ENCODE assay signal across 13 mouse cellular contexts in genomic region chr10:93695043-93695791, GRCm38 (mm10). TPM values are rescaled to one million over a fixed set of nuclear protein-coding genes. Genes with fewer than 3 reads are reported as not detected.
DNase-seq lines count a peak whose midpoint lies in the region; ATAC-seq and TF ChIP-seq lines count a peak whose summit lies in the region.
"Had no signal": no experiment of that assay in that cellular context is flagged by ENCODE, and none has a peak within 500 bp of the region (broad histone marks: within the 10 kb centered on the region; RNA-seq: fewer than 3 reads in every experiment).

No protein-coding gene starts in this region.

- no peaks in the 10 kb centered on the region for H3K27me3 ChIP-seq in lung, postnatal 0 days (replicated peaks; ENCODE audit: insufficient read depth, low read length)
- H3K27me3 ChIP-seq in forebrain, embryonic 13.5 days: no peaks in the 10 kb centered on the region
- no peaks in the 10 kb centered on the region for H3K27me3 ChIP-seq in hindbrain, embryonic 15.5 days
- no peaks in the 10 kb centered on the region for H3K27me3 ChIP-seq in midbrain, postnatal 0 days (ENCODE audit: insufficient read depth, low read length)
- H3K27me3 ChIP-seq: CH12.LX; liver, embryonic 12.5 days; stomach, embryonic 15.5 days had no signal

- 48% methylated on average over 21 of the region's 21 CpGs for WGBS in lung, postnatal 0 days
- 29% methylated on average over 21 of the region's 21 CpGs for WGBS in forebrain, embryonic 13.5 days
- 44% methylated on average over 21 of the region's 21 CpGs for WGBS in hindbrain, embryonic 15.5 days
- 48% methylated on average over 21 of the region's 21 CpGs for WGBS in midbrain, postnatal 0 days

- H3K9ac ChIP-seq in lung, postnatal 0 days (replicated peaks; ENCODE audit: low read depth): no peak overlapping the region
- H3K9ac ChIP-seq in forebrain, embryonic 13.5 days: no peak overlapping the region
- no peak overlapping the region for H3K9ac ChIP-seq in hindbrain, embryonic 15.5 days
- no peak overlapping the region for H3K9ac ChIP-seq in midbrain, postnatal 0 days (replicated peaks; ENCODE audit: low read length, poor library complexity, severe bottlenecking)
- H3K9ac ChIP-seq: liver, embryonic 12.5 days; stomach, embryonic 15.5 days had no signal

- H3K27ac ChIP-seq in lung, postnatal 0 days (ENCODE audit: low read length): peak overlapping the region; percentile 22; the same call in 1 of the 2 replicates
- peak overlapping the region; percentile 65 for H3K27ac ChIP-seq in forebrain, embryonic 13.5 days
- no peak overlapping the region for H3K27ac ChIP-seq in hindbrain, embryonic 15.5 days (replicated peaks)
- no peak overlapping the region for H3K27ac ChIP-seq in midbrain, postnatal 0 days (ENCODE audit: low read depth, low read length)
- H3K27ac ChIP-seq: stomach, embryonic 15.5 days had no signal

- H3K4me2 ChIP-seq in lung, postnatal 0 days (replicated peaks; ENCODE audit: low read depth, low read length): peak overlapping the region; percentile 39
- H3K4me2 ChIP-seq in forebrain, embryonic 13.5 days: peak overlapping the region; percentile 48
- H3K4me2 ChIP-seq in hindbrain, embryonic 15.5 days: peak overlapping the region; percentile 31; the same call in 1 of the 2 replicates
- peak overlapping the region; percentile 19 for H3K4me2 ChIP-seq in midbrain, postnatal 0 days (ENCODE audit: low read depth, low read length, poor library complexity, severe bottlenecking)
- H3K4me2 ChIP-seq: liver, embryonic 12.5 days; stomach, embryonic 15.5 days had no signal

- no peak for ATAC-seq in lung, postnatal 0 days
- ATAC-seq in forebrain, embryonic 13.5 days: peak; percentile 83
- no peak for ATAC-seq in hindbrain, embryonic 15.5 days (ENCODE audit: low FRiP score, low read depth)
- no peak for ATAC-seq in midbrain, postnatal 0 days (ENCODE audit: low FRiP score)
- ATAC-seq: intestine, embryonic 16.5 days; liver, embryonic 12.5 days had no signal

- 0 out of 2 replicates have a peak, but pooled peaks have one; percentile 4 for TF ChIP-seq EP300 in lung, postnatal 0 days (IDR thresholded peaks at IDR 0.05)

- no peaks in the 10 kb centered on the region for H3K9me3 ChIP-seq in lung, postnatal 0 days (ENCODE audit: low read length)
- H3K9me3 ChIP-seq in forebrain, embryonic 13.5 days (replicated peaks): no peaks in the 10 kb centered on the region
- no peaks in the 10 kb centered on the region for H3K9me3 ChIP-seq in hindbrain, embryonic 15.5 days
- no peaks in the 10 kb centered on the region for H3K9me3 ChIP-seq in midbrain, postnatal 0 days (ENCODE audit: low read length)
- H3K9me3 ChIP-seq: liver, embryonic 12.5 days; stomach, embryonic 15.5 days had no signal

- no peaks in the 10 kb centered on the region for H3K4me1 ChIP-seq in lung, postnatal 0 days (ENCODE audit: insufficient read depth, low read depth, low read length)
- H3K4me1 ChIP-seq in forebrain, embryonic 13.5 days: peaks cover 27% of the 10 kb centered on the region
- no peaks in the 10 kb centered on the region; the same call in 1 of the 2 replicates for H3K4me1 ChIP-seq in hindbrain, embryonic 15.5 days (replicated peaks)
- no peaks in the 10 kb centered on the region for H3K4me1 ChIP-seq in midbrain, postnatal 0 days (ENCODE audit: insufficient read depth, low read length)
- H3K4me1 ChIP-seq: stomach, embryonic 15.5 days had no signal

- no peaks in the 10 kb centered on the region for H3K36me3 ChIP-seq in lung, postnatal 0 days (ENCODE audit: insufficient read depth, low read length)
- no peaks in the 10 kb centered on the region for H3K36me3 ChIP-seq in forebrain, embryonic 13.5 days (ENCODE audit: poor library complexity, severe bottlenecking)
- H3K36me3 ChIP-seq in hindbrain, embryonic 15.5 days: no peaks in the 10 kb centered on the region
- no peaks in the 10 kb centered on the region for H3K36me3 ChIP-seq in midbrain, postnatal 0 days (ENCODE audit: insufficient read depth, low read length)
- H3K36me3 ChIP-seq: liver, embryonic 12.5 days; stomach, embryonic 15.5 days had no signal

- H3K4me3 ChIP-seq in lung, postnatal 0 days (ENCODE audit: low read depth, low read length): peak overlapping the region; percentile 8; the same call in 1 of the 2 replicates
- 0 out of 2 replicates have a peak overlapping the region, but pooled peaks have one; percentile 1 for H3K4me3 ChIP-seq in forebrain, embryonic 13.5 days
- no peak overlapping the region for H3K4me3 ChIP-seq in hindbrain, embryonic 15.5 days
- H3K4me3 ChIP-seq in midbrain, postnatal 0 days (ENCODE audit: low read depth, low read length): no peak overlapping the region
- H3K4me3 ChIP-seq: liver, embryonic 12.5 days; stomach, embryonic 15.5 days had no signal

- DNase-seq in lung, postnatal 0 days (ENCODE audit: low spot score): peak; percentile 70
- DNase-seq in lung, postnatal 25 days (ENCODE audit: low spot score): no peak
- DNase-seq in midbrain, postnatal 0 days (ENCODE audit: low spot score): no peak
- DNase-seq in layer of hippocampus, postnatal 25 days (ENCODE audit: extremely low spot score in 1 of 2, low spot score in 1 of 2): no peak
- DNase-seq in urinary bladder, postnatal 25 days (ENCODE audit: low spot score): no peak
- DNase-seq: adrenal gland, adult 2 months; kidney, postnatal 25 days had no signal

- no peak for TF ChIP-seq CTCF in lung, postnatal 0 days (IDR thresholded peaks at IDR 0.05)
- no peak for TF ChIP-seq CTCF in midbrain, postnatal 0 days (IDR thresholded peaks at IDR 0.05)

RNA-seq across cellular contexts. Expression of gene Ntn4, which starts 54.7 kb away (rescaled TPM):
- polyA plus RNA-seq in lung, postnatal 0 days (2015; fragmentation: Nextera tagmentation; extraction: Ambion mirVana): 1.3 and 1.4 TPM in 2 replicates
- 2.1 and 2.7 TPM in 2 replicates for polyA plus RNA-seq in forebrain, embryonic 13.5 days (2015; fragmentation: Nextera tagmentation; extraction: Ambion mirVana)
- polyA plus RNA-seq in hindbrain, embryonic 15.5 days (2015; fragmentation: Nextera tagmentation; extraction: Ambion mirVana): 0.97 and 1.5 TPM in 2 replicates
- 4.6 and 5.2 TPM in 2 replicates for total RNA-seq in midbrain, postnatal 0 days (2014; rRNA removed)
- polyA plus RNA-seq in midbrain, postnatal 0 days (2015; fragmentation: Nextera tagmentation; extraction: Ambion mirVana): 0.50 and 0.64 TPM in 2 replicates
- 1 to 10 TPM; 6.1 to 6.2 TPM for total RNA-seq in layer of hippocampus, postnatal 25 days (2021)
- total RNA-seq: CH12.LX had no signal

Comparison
In these comparisons a context has a peak if more than half of its experiments do, and no peak if none do; other contexts are left out.
1. H3K27ac ChIP-seq: peak in lung, postnatal 0 days (single experiment) and forebrain, embryonic 13.5 days (single experiment); none in hindbrain, embryonic 15.5 days (single experiment) and midbrain, postnatal 0 days (single experiment).
2. H3K4me3 ChIP-seq: peak in lung, postnatal 0 days (single experiment) and forebrain, embryonic 13.5 days (single experiment); none in hindbrain, embryonic 15.5 days (single experiment) and midbrain, postnatal 0 days (single experiment).
3. Peak in every context shown above with its lines, with median percentiles within 50 percentile points of each other: H3K4me2 ChIP-seq.